Mouse (Mus musculus) forebrain, embryonic 14.5 days (tissue): ENCODE data around the gene Ctrl. TPM values are rescaled to one million over a fixed set of nuclear protein-coding genes. Genes with fewer than 3 reads are reported as not detected.
A peak's percentile ranks its signal among the peaks of the same experiment; 100 is the strongest.
"Not testable (repeated sequence)": the region's sequence is repeated elsewhere in the genome, so short reads cannot be mapped to it uniquely, and the experiment has no call there.

Experiments
- ATAC-seq: fragments of 200-750 bp; cut with Nextera tagmentation; 2 replicates; pipeline ENCODE4 v1.8.0; 2017; ENCODE audit warnings: mild to moderate bottlenecking, moderate library complexity
- DNase-seq: peaks from one replicate; pipeline ENCODE4 v3.0.0-alpha.2; 2015; ENCODE audit warnings: low spot score
- H3K27ac ChIP-seq: fragments of 300-500 bp; sonication (generic); 2 replicates; pipeline ENCODE4 v1.5.1; 2014; ENCODE audit warnings: low read depth, mild to moderate bottlenecking, control low read depth, low read length, moderate library complexity
- H3K27me3 ChIP-seq: fragments of 300-500 bp; sonication (generic); replicated peaks from 2 replicates; pipeline ENCODE4 v1.6.1; 2014; ENCODE audit warnings: low read length, control low read depth, mixed read lengths; ENCODE audit not compliant: control insufficient read depth, insufficient read depth
- H3K36me3 ChIP-seq: fragments of 300-500 bp; sonication (generic); 2 replicates; pipeline ENCODE4 v1.6.1; 2014; ENCODE audit warnings: low read length, control low read depth; ENCODE audit not compliant: control insufficient read depth, insufficient read depth
- H3K4me1 ChIP-seq: fragments of 300-500 bp; sonication (generic); 2 replicates; pipeline ENCODE4 v1.6.1; 2014; ENCODE audit warnings: antibody characterized with exemption, low read length, control low read depth; ENCODE audit not compliant: control insufficient read depth, insufficient read depth
- H3K4me2 ChIP-seq: fragments of 300-500 bp; sonication (generic); 2 replicates; pipeline ENCODE4 v1.6.1; 2014; ENCODE audit warnings: mild to moderate bottlenecking, control low read depth, low read length
- H3K4me3 ChIP-seq: fragments of 300-500 bp; sonication (generic); 2 replicates; pipeline ENCODE4 v1.5.1; 2014; ENCODE audit warnings: low read depth, low read length, control low read depth
- H3K9ac ChIP-seq: fragments of 300-500 bp; sonication (generic); 2 replicates; pipeline ENCODE4 v1.6.1; 2014; ENCODE audit warnings: mild to moderate bottlenecking, low read length, control low read depth, moderate library complexity
- H3K9me3 ChIP-seq: fragments of 300-500 bp; sonication (generic); replicated peaks from 2 replicates; pipeline ENCODE4 v1.6.1; 2016; ENCODE audit warnings: low read length, control low read depth, mixed read lengths; ENCODE audit not compliant: control insufficient read depth
- WGBS: fragments of 180-500 bp; shearing (Covaris S2); extraction: QIAGEN DNeasy Blood & Tissue Kit; methylation state at CpG from one replicate; pipeline ENCODE4 v1.1.7; 2014; 5-methylcytosine and 5-hydroxymethylcytosine counted together
- polyA plus RNA-seq: library from polyadenylated mRNA; unstranded; fragments of >200 nt; fragmentation: Nextera tagmentation; extraction: Ambion mirVana; gene quantifications from 2 replicates; pipeline ENCODE4 v1.2.1, GENCODE M21; 2014

Ctrl gene
- 1.9 and 2.5 TPM in 2 replicates for polyA plus RNA-seq

GRCm38 (mm10) chr8:105933762-105934161 is at the start of gene Ctrl:
Ctrl (minus strand) TSS chr8:105933862.
- H3K4me2 ChIP-seq = no peak within 1 kb of the TSS
- no peak within 1 kb of the TSS for H3K27ac ChIP-seq
- DNase-seq (no peak), ATAC-seq (no peak)
- no peak within 1 kb of the TSS for H3K9ac ChIP-seq
- WGBS = 89% methylated on average over 2 of the region's 2 CpGs
- no peak within 1 kb of the TSS for H3K4me3 ChIP-seq
- peaks cover 5% of the 10 kb centered on the region for H3K4me1 ChIP-seq
- peaks cover 19% of the 10 kb centered on the region; the same call in 1 of the 2 replicates for H3K36me3 ChIP-seq
- no peaks in the 10 kb centered on the region for H3K27me3 ChIP-seq
- H3K9me3 ChIP-seq = no peaks in the 10 kb centered on the region

DNA sequence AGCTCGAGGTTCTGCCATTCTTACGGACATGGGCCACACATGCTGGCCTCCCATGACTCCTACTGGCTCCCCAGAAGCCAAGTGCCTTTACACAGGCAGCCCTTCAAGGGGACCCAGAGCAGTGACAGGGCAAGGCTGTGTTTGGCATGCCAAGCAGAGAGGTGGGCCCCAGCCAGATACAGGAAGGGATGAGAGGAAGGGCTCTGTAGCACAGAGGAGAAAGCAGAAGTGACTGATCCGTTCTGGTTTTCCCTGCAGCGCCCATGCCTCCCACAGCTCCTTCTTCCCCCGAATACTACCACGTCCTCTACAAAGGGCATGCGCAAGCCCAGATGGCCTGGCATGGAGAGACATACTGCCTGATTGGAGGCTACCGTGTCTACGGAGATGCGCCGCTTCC is 49.7 kb upstream of the Ctrl start:
- H3K9ac ChIP-seq, H3K27me3 ChIP-seq, ATAC-seq, H3K4me1 ChIP-seq, H3K9me3 ChIP-seq, H3K4me2 ChIP-seq, H3K27ac ChIP-seq, H3K36me3 ChIP-seq, DNase-seq, H3K4me3 ChIP-seq: not testable (repeated sequence)
- WGBS = 88% methylated on average over 11 of the region's 11 CpGs

- 88% methylated on average over 1 of the region's 1 CpGs for WGBS
- Histone ChIP-seq H3K4me3 (no peak overlapping the region), H3K27ac (no peak overlapping the region), H3K4me2 (no peak overlapping the region), H3K27me3 (no peaks in the 10 kb centered on the region), H3K36me3 (no peaks in the 10 kb centered on the region), H3K9ac (no peak overlapping the region), H3K4me1 (no peaks in the 10 kb centered on the region), H3K9me3 (no peaks in the 10 kb centered on the region)
- no peak for ATAC-seq
- no peak for DNase-seq
These were observed 47.5 kb upstream of the Ctrl start for GRCm38 (mm10) chr8:105981146-105981545.

GRCm38 (mm10) chr8:105979325-105979724 is 45.7 kb upstream of the Ctrl start, which contains the start of gene Dpep3:
Dpep3 (minus strand) TSS chr8:105979429.
- DNase-seq (no peak), ATAC-seq (no peak)
- Histone ChIP-seq H3K27me3 (no peaks in the 10 kb centered on the region), H3K4me2 (no peak within 1 kb of the TSS), H3K9ac (no peak within 1 kb of the TSS), H3K4me3 (no peak within 1 kb of the TSS), H3K36me3 (no peaks in the 10 kb centered on the region), H3K4me1 (no peaks in the 10 kb centered on the region), H3K9me3 (no peaks in the 10 kb centered on the region), H3K27ac (no peak within 1 kb of the TSS)
- WGBS = 89% methylated on average over 15 of the region's 15 CpGs

GRCm38 (mm10) chr8:105975363-105975762 is 41.7 kb upstream of the Ctrl start:
- no peaks in the 10 kb centered on the region for H3K27me3 ChIP-seq
- ATAC-seq = no peak

DNA sequence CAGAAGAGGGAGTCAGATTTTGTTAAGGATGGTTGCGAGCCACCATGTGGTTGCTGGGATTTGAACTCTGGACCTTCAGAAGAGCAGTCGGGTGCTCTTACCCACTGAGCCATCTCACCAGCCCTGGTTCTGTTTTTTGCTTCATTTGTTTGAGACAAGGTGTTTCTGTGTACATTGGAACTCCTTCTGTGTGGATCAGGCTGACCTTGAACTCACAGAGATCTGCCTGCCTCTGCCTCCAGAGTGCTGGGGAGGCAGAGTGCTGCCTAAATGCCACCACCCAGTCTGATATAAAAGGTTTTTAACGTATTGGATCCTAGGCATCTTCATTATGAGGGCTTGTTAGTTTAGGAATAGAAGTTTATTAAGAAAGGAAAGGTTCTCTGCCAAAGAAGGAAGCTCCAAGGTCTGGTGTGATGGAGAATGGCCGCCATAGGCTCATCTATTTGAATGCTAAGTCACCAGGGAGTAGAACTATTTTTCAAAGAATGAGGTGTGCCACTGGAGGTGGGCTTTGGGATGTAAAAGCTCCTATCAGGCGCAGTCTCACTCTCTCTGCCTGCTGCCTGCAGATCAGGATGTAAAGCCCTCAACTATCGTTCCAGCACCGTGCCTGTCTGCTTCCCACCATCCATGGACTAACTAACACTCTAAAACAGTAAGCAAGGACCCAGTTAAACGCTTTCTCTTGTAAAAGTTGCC is 37.5 kb upstream of the Ctrl start:
- no peak for ATAC-seq
- Histone ChIP-seq H3K9ac (no peak overlapping the region), H3K4me1 (no peaks in the 10 kb centered on the region), H3K27me3 (peaks cover 8% of the 10 kb centered on the region), H3K36me3 (no peaks in the 10 kb centered on the region), H3K4me3 (no peak overlapping the region), H3K9me3 (no peaks in the 10 kb centered on the region), H3K27ac (no peak overlapping the region), H3K4me2 (no peak overlapping the region)
- DNase-seq = no peak
- WGBS = 73% methylated on average over 8 of the region's 8 CpGs

More at GRCm38 (mm10) chr8:105975363-105975762, 41.7 kb upstream of the Ctrl start:
- 58% methylated on average over 7 of the region's 7 CpGs for WGBS
- no peak overlapping the region for H3K27ac ChIP-seq
- no peak overlapping the region for H3K4me2 ChIP-seq
- DNase-seq = no peak
- no peak overlapping the region for H3K9ac ChIP-seq
- H3K9me3 ChIP-seq = no peaks in the 10 kb centered on the region
- no peak overlapping the region for H3K4me3 ChIP-seq
- H3K36me3 ChIP-seq = no peaks in the 10 kb centered on the region
- no peaks in the 10 kb centered on the region for H3K4me1 ChIP-seq

GRCm38 (mm10) chr8:105969367-105969766 is 35.7 kb upstream of the Ctrl start:
- DNase-seq (no peak), ATAC-seq (no peak)
- Histone ChIP-seq H3K27me3 (peaks cover 12% of the 10 kb centered on the region), H3K36me3 (no peaks in the 10 kb centered on the region), H3K9me3 (no peaks in the 10 kb centered on the region), H3K4me1 (no peaks in the 10 kb centered on the region), H3K4me2 (no peak overlapping the region), H3K27ac (no peak overlapping the region), H3K4me3 (no peak overlapping the region), H3K9ac (no peak overlapping the region)
- WGBS = 89% methylated on average over 1 of the region's 1 CpGs

DNA sequence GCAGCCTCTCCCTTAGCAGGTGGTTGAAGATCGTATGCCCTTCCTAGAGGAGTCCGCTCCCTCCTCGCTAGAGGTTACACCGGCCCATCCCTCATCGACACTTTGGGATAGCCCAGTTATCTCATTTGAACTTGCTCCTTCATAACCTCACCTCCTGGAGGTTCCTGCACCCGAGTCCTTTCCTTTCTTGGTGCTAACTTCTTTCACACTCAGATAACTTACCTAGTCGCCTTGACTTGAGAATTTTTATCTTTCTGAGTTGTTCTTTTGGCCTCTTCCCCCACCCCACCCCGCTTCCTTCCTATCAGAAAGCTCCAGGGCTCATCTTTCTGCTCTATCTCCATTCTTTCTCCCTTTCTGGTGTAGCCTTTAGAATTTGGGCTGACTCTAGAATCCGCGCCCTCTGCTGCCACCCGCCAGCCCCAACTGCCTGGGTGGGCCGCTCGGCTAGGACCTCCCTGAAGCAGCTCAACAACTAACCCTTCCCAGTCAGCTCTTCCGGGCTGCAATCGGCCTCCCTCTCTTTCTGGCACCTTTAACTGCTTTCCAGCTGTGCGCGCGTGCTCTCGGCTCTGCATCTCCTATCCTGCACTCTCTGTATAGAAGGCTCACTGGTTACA is 33.1 kb upstream of the Ctrl start:
- H3K27me3 ChIP-seq = peaks cover 12% of the 10 kb centered on the region
- ATAC-seq (no peak), DNase-seq (no peak)
- H3K9me3 ChIP-seq = no peaks in the 10 kb centered on the region
- H3K4me1 ChIP-seq = no peaks in the 10 kb centered on the region
- WGBS = 8% methylated on average over 19 of the region's 19 CpGs
- H3K36me3 ChIP-seq = no peaks in the 10 kb centered on the region
- no peak overlapping the region for H3K9ac ChIP-seq
- H3K4me2 ChIP-seq = no peak overlapping the region; the same call in 1 of the 2 replicates
- no peak overlapping the region for H3K4me3 ChIP-seq
- no peak overlapping the region for H3K27ac ChIP-seq

- no peak within 1 kb of the TSS for H3K27ac ChIP-seq
- no peaks in the 10 kb centered on the region for H3K9me3 ChIP-seq
- no peaks in the 10 kb centered on the region for H3K36me3 ChIP-seq
- peaks cover 12% of the 10 kb centered on the region for H3K27me3 ChIP-seq
- DNase-seq (peak; percentile 70), ATAC-seq (peak; percentile 90)
- peak within 1 kb of the TSS; percentile 63 for H3K4me2 ChIP-seq
- WGBS = under 1% methylated on average over 47 of the region's 47 CpGs
- H3K9ac ChIP-seq = peak within 1 kb of the TSS; percentile 55
- peak within 1 kb of the TSS; percentile 44 for H3K4me3 ChIP-seq
- H3K4me1 ChIP-seq = no peaks in the 10 kb centered on the region
These were observed 32.3 kb upstream of the Ctrl start, which contains the start of gene Slc12a4 for GRCm38 (mm10) chr8:105965905-105966341. Slc12a4 (minus strand) TSS chr8:105966097.
